Mouse (Mus musculus): ENCODE results near the gene Abcc6. TPM values are rescaled to one million over a fixed set of nuclear protein-coding genes. Genes with fewer than 3 reads are reported as not detected.
"Not testable (repeated sequence)": the region's sequence is repeated elsewhere in the genome, so short reads cannot be mapped to it uniquely, and the experiment has no call there.

The Abcc6 gene
- total RNA-seq, 2 experiments from 2014 or later, result 0.60 TPM; not detected in 1

GRCm38 (mm10) chr7:45933766-45934165 is 96.3 kb downstream of the Abcc6 start:
- not testable (repeated sequence) for DNase-seq

- no peak for DNase-seq
These were observed 100.4 kb downstream of the Abcc6 start for GRCm38 (mm10) chr7:45929688-45930087.

- DNase-seq, result no peak
These were observed 101.3 kb downstream of the Abcc6 start for GRCm38 (mm10) chr7:45928626-45929295.

- peak; percentile 45 to 62 for DNase-seq
These were observed 105.7 kb downstream of the Abcc6 start for GRCm38 (mm10) chr7:45924429-45924816.

- peak; percentile 89 to 90 for DNase-seq
These were observed 106.2 kb downstream of the Abcc6 start, which contains the start of gene Ccdc114 for GRCm38 (mm10) chr7:45923762-45924428. Gene Ccdc114 (plus strand): TSS chr7:45924072.

- DNase-seq, result peak; percentile 95 to 96
These were observed 107.0 kb downstream of the Abcc6 start for GRCm38 (mm10) chr7:45922928-45923761.

GRCm38 (mm10) chr7:45921950-45922600 is 108.0 kb downstream of the Abcc6 start:
- no peak for DNase-seq

GRCm38 (mm10) chr7:45921242-45921621 is 108.9 kb downstream of the Abcc6 start, which contains the start of gene Emp3:
Gene Emp3 (minus strand): TSS chr7:45921404.
- DNase-seq, result peak; percentile 68 to 83

- peak; percentile 87 to 90 for DNase-seq
These were observed 109.4 kb downstream of the Abcc6 start for GRCm38 (mm10) chr7:45920583-45921241.

GRCm38 (mm10) chr7:45919761-45920160 is 110.3 kb downstream of the Abcc6 start:
- no peak for DNase-seq

GRCm38 (mm10) chr7:45919083-45919671 is 110.9 kb downstream of the Abcc6 start:
- DNase-seq, result peak in 1 of 2 experiments; percentile 42

- DNase-seq, result no peak
These were observed 112.2 kb downstream of the Abcc6 start for GRCm38 (mm10) chr7:45917926-45918325.

Other genes with a start within 250 kb of the Abcc6 start
- gene Lmtk3, start 246.6 kb downstream of the Abcc6 start, total RNA-seq (2021), result 1 to 10 TPM; 6.1 to 8.5 TPM
- gene Sult2b1, start 245.6 kb downstream of the Abcc6 start, total RNA-seq (2021), result 1 to 10 TPM; 1.1 to 1.4 TPM
- gene Cyth2, start 215.7 kb downstream of the Abcc6 start, total RNA-seq (2021), result 100 to 1,000 TPM; 121 to 125 TPM
- under 1 TPM; 0.16 to 0.53 TPM for gene Kcnj14, start 205.5 kb downstream of the Abcc6 start, total RNA-seq (2021)
- 10 to 100 TPM; 27.1 to 36.0 TPM for gene Grwd1, start 199.4 kb downstream of the Abcc6 start, total RNA-seq (2021)
- gene Kdelr1, start 157.5 kb downstream of the Abcc6 start, total RNA-seq (2021), result 100 to 1,000 TPM; 137 to 140 TPM
- gene Grin2d, start 151.9 kb downstream of the Abcc6 start, total RNA-seq (2021), result 1 to 10 TPM in 1 of 2 experiments, under 1 TPM in 1; 0.63 to 1.2 TPM
- gene Syngr4, start 133.6 kb downstream of the Abcc6 start, total RNA-seq (2021), result under 1 TPM in 1 of 2 experiments, not detected in 1; 0.36 TPM
- 10 to 100 TPM; 55.1 to 66.5 TPM for gene Tmem143, start 133.4 kb downstream of the Abcc6 start, total RNA-seq (2021)
- gene Emp3, start 108.9 kb downstream of the Abcc6 start, total RNA-seq (2021), result 100 to 1,000 TPM; 264 to 580 TPM
- 10 to 100 TPM; 31.8 to 38.9 TPM for gene Ccdc114, start 106.2 kb downstream of the Abcc6 start, total RNA-seq (2021)
- 10 to 100 TPM; 67.8 to 69.6 TPM for gene Nomo1, start 3.4 kb upstream of the Abcc6 start, total RNA-seq (2021)
- 1 to 10 TPM in 1 of 2 experiments, under 1 TPM in 1; 0.86 to 2.3 TPM for gene Kcnj11, start 70.5 kb upstream of the Abcc6 start, total RNA-seq (2021)
- 1 to 10 TPM; 1.6 to 1.7 TPM for gene Abcc8, start 149.7 kb upstream of the Abcc6 start, total RNA-seq (2021)
- 1 to 10 TPM; 2.8 to 3.2 TPM for gene Ush1c, start 208.2 kb upstream of the Abcc6 start, total RNA-seq (2021)
- gene Otog, start 210.7 kb upstream of the Abcc6 start, total RNA-seq (2021), result 1 to 10 TPM in 1 of 2 experiments, not detected in 1; 2.9 TPM

Data from adrenal gland, postnatal 36 days (tissue).